Mouse (Mus musculus): ENCODE data around the gene R3hdm2. TPM values are rescaled to one million over a fixed set of nuclear protein-coding genes. Genes with fewer than 3 reads are reported as not detected.

Gene R3hdm2
- polyA plus RNA-seq, 1 experiment from 2014 or later, result 58.8 TPM

- WGBS, result 46% methylated on average over 2 of the region's 2 CpGs
- no peak for ATAC-seq (ENCODE audit: insufficient number of reproducible peaks, insufficient read depth, low FRiP score, low TSS enrichment, low read depth)
- Histone ChIP-seq H3K27ac (peak overlapping the region; percentile 95), H3K9me3 (no peaks in the 10 kb centered on the region), H3K4me1 (peaks cover 18% of the 10 kb centered on the region), H3K4me2 (peak overlapping the region; percentile 66), H3K27me3 (no peaks in the 10 kb centered on the region), H3K9ac (peak overlapping the region; percentile 85), H3K36me3 (peaks cover 6% of the 10 kb centered on the region; the same call in 1 of the 2 replicates), H3K4me3 (peak overlapping the region; percentile 70)
Measured at GRCm38 (mm10) chr10:127381743-127382134, 1.6 kb downstream of the R3hdm2 start.

DNA sequence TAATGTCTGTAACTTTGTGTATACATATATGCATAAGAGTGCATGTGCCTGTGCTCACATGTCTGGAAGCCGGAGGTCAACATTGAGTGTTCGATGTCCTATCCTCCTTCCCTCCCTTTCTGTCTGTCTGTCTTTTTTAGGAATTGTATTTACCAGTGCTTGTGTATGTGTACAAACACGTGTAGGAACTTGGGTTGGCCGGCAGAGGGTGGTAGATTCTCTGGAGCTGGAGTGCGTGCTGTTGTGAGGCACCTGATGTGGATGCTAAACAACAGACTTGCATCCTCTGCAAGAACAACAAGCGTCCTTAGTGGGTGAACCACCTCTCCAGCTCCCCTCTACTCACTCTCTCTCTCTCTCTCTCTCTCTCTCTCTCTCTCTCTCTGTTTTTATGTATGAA lies 11.6 kb downstream of the R3hdm2 start:
- H3K27ac ChIP-seq, result no peak overlapping the region

GRCm38 (mm10) chr10:127404701-127405100 lies 24.6 kb downstream of the R3hdm2 start:
- H3K4me3 ChIP-seq, result no peak overlapping the region
- no peak overlapping the region for H3K9ac ChIP-seq
- H3K36me3 ChIP-seq, result peaks cover 33% of the 10 kb centered on the region
- no peaks in the 10 kb centered on the region for H3K9me3 ChIP-seq
- H3K4me1 ChIP-seq, result no peaks in the 10 kb centered on the region
- no peaks in the 10 kb centered on the region for H3K27me3 ChIP-seq
- WGBS, result 90% methylated on average over 3 of the region's 3 CpGs
- no peak for ATAC-seq (ENCODE audit: insufficient number of reproducible peaks, insufficient read depth, low FRiP score, low TSS enrichment, low read depth)
- H3K27ac ChIP-seq, result no peak overlapping the region
- H3K4me2 ChIP-seq, result no peak overlapping the region

More for the DNA sequence above, 11.6 kb downstream of the R3hdm2 start:
- no peak overlapping the region for H3K9ac ChIP-seq
- WGBS, result 77% methylated on average over 6 of the region's 6 CpGs
- no peaks in the 10 kb centered on the region for H3K27me3 ChIP-seq
- no peak overlapping the region for H3K4me3 ChIP-seq
- H3K9me3 ChIP-seq, result no peaks in the 10 kb centered on the region
- H3K4me1 ChIP-seq, result no peaks in the 10 kb centered on the region
- no peak for ATAC-seq (ENCODE audit: insufficient number of reproducible peaks, insufficient read depth, low FRiP score, low TSS enrichment, low read depth)
- H3K4me2 ChIP-seq, result no peak overlapping the region
- H3K36me3 ChIP-seq, result peaks cover 34% of the 10 kb centered on the region

DNA sequence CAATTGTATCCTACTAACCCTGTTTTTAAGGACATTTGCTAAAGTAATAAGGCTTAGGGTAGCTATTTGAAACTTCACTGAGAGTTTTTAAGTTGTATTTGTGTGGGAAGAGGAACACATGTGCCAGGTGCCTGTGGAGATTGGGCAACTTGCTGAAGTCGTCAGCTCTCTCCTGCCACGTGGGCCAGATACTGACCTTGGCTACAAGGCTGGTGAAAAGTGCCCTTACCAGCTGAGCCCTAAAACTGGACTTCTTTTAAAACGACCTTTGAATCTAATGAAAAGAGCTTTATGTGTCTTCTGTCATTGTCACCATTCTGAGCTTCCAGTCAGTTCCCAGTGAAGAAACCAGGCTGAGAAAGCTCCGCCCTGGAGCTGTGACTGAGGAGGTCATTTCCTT lies 27.3 kb downstream of the R3hdm2 start:
- Histone ChIP-seq H3K4me2 (no peak overlapping the region), H3K27me3 (no peaks in the 10 kb centered on the region), H3K27ac (no peak overlapping the region), H3K9ac (no peak overlapping the region), H3K4me1 (no peaks in the 10 kb centered on the region), H3K9me3 (no peaks in the 10 kb centered on the region), H3K36me3 (peaks cover 7% of the 10 kb centered on the region), H3K4me3 (no peak overlapping the region)
- no peak for ATAC-seq (ENCODE audit: insufficient number of reproducible peaks, insufficient read depth, low FRiP score, low TSS enrichment, low read depth)
- 69% methylated on average over 4 of the region's 4 CpGs for WGBS

GRCm38 (mm10) chr10:127412101-127412500 lies 32.0 kb downstream of the R3hdm2 start:
- WGBS, result 57% methylated on average over 5 of the region's 5 CpGs
- Histone ChIP-seq H3K4me1 (no peaks in the 10 kb centered on the region), H3K36me3 (0 out of 2 replicates have a peak, but pooled peaks cover 3% of the 10 kb centered on the region), H3K27ac (no peak overlapping the region), H3K4me2 (no peak overlapping the region), H3K9me3 (no peaks in the 10 kb centered on the region), H3K9ac (no peak overlapping the region), H3K27me3 (no peaks in the 10 kb centered on the region), H3K4me3 (no peak overlapping the region)
- ATAC-seq (ENCODE audit: insufficient number of reproducible peaks, insufficient read depth, low FRiP score, low TSS enrichment, low read depth), result no peak

DNA sequence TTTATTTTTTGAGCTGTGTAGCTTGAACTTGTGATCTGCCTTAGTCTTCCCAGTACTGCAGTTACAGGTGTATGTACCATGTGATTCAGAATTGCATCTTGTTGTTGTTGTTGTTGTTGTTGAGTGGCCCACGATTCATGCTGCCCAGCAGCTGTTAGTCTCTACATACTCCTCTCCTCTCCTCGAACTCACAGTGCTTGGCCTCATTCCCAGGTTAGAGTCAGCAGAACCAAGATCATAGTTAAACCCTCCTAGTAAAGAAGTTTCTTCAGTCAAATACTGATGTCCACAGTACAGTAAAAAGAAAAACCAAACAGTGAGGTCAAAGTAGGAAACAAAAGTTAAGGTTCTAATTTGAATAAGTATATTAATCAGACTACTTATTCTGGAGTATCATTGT lies 32.6 kb downstream of the R3hdm2 start:
- Histone ChIP-seq H3K4me3 (no peak overlapping the region), H3K9ac (no peak overlapping the region), H3K36me3 (0 out of 2 replicates have a peak, but pooled peaks cover 3% of the 10 kb centered on the region), H3K4me1 (no peaks in the 10 kb centered on the region), H3K27me3 (no peaks in the 10 kb centered on the region), H3K4me2 (no peak overlapping the region), H3K9me3 (no peaks in the 10 kb centered on the region), H3K27ac (no peak overlapping the region)
- WGBS, result 84% methylated on average over 2 of the region's 2 CpGs
- ATAC-seq (ENCODE audit: insufficient number of reproducible peaks, insufficient read depth, low FRiP score, low TSS enrichment, low read depth), result no peak

DNA sequence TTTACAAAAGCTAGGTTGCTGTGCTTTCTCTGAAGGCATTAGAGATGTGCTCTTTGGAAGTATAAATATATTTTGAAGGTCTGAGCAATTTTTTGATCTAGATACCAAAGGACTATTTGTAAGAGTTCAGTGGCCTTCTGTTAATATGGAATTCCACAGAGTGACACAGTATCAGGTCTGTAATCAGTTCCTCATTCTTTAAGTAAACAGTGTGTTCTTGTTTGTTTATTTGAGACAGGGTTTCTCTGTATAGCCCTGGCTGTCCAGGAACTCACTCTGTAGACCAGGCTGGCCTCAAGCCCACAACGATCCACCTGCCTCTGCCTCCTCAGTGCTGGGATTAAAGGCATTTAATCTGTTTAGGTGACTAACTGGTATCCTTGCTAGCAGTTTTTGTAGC lies 33.5 kb downstream of the R3hdm2 start:
- H3K27me3 ChIP-seq, result no peaks in the 10 kb centered on the region
- ATAC-seq (ENCODE audit: insufficient number of reproducible peaks, insufficient read depth, low FRiP score, low TSS enrichment, low read depth), result no peak
- H3K27ac ChIP-seq, result no peak overlapping the region
- 76% methylated on average over 1 of the region's 1 CpGs for WGBS
- no peak overlapping the region for H3K9ac ChIP-seq
- no peaks in the 10 kb centered on the region for H3K9me3 ChIP-seq
- no peak overlapping the region for H3K4me2 ChIP-seq
- H3K4me3 ChIP-seq, result no peak overlapping the region
- 0 out of 2 replicates have a peak, but pooled peaks cover 3% of the 10 kb centered on the region for H3K36me3 ChIP-seq
- no peaks in the 10 kb centered on the region for H3K4me1 ChIP-seq

DNA sequence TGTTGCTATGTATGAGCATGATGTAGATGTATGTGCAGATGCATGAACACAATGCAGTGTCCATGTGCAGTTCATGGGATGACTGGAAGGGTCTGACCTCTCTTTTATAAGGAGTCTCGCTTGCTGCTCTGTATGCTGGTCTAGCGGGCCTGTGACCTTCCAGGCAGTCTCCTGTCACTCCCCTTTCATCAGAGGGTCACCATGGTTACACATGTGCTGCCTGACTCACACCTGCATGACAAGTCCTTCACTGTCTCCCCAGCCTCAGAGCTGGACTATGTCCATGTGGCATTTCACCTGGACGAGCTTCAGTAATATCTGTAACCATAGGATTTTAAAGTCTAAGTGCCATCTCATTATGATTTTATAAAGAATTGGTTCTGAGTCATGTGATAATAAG lies 34.0 kb downstream of the R3hdm2 start:
- no peak for ATAC-seq (ENCODE audit: insufficient number of reproducible peaks, insufficient read depth, low FRiP score, low TSS enrichment, low read depth)
- WGBS, result 78% methylated on average over 3 of the region's 3 CpGs
- Histone ChIP-seq H3K4me1 (peaks cover 5% of the 10 kb centered on the region; the same call in 1 of the 2 replicates), H3K4me2 (no peak overlapping the region), H3K4me3 (no peak overlapping the region), H3K9me3 (no peaks in the 10 kb centered on the region), H3K36me3 (0 out of 2 replicates have a peak, but pooled peaks cover 3% of the 10 kb centered on the region), H3K27ac (no peak overlapping the region), H3K27me3 (no peaks in the 10 kb centered on the region), H3K9ac (no peak overlapping the region)

DNA sequence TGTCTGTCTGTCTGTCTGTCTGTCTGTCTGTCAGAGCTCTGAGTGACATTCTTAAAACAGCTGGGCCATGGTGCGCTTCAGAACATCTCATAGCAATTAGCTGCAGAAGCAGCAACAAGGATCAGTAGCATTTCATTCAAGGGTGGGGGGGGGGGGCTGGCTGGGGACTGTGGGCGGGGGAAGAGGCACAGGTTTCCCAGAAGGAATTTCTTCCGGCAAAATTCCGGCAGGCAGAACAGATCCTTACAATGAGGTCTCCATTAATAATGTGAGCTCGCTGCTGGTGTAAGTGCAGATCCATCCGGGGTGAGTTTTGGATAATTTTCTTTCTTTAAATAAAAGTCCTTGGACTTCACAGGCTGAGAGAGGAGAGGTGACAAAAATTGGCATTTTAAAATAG lies 40.0 kb downstream of the R3hdm2 start:
- Histone ChIP-seq H3K4me2 (no peak overlapping the region), H3K27ac (no peak overlapping the region), H3K9me3 (no peaks in the 10 kb centered on the region), H3K27me3 (no peaks in the 10 kb centered on the region), H3K36me3 (no peaks in the 10 kb centered on the region), H3K9ac (no peak overlapping the region), H3K4me1 (peaks cover 30% of the 10 kb centered on the region), H3K4me3 (no peak overlapping the region)
- ATAC-seq (ENCODE audit: insufficient number of reproducible peaks, insufficient read depth, low FRiP score, low TSS enrichment, low read depth), result no peak
- 4% methylated on average over 6 of the region's 6 CpGs for WGBS

- Histone ChIP-seq H3K4me1 (peaks cover 30% of the 10 kb centered on the region), H3K9ac (no peak overlapping the region), H3K9me3 (no peaks in the 10 kb centered on the region), H3K4me2 (peak overlapping the region; percentile 34), H3K4me3 (no peak overlapping the region), H3K27ac (no peak overlapping the region), H3K27me3 (no peaks in the 10 kb centered on the region), H3K36me3 (no peaks in the 10 kb centered on the region)
- ATAC-seq (ENCODE audit: insufficient number of reproducible peaks, insufficient read depth, low FRiP score, low TSS enrichment, low read depth), result no peak
- 8% methylated on average over 9 of the region's 9 CpGs for WGBS
Measured at GRCm38 (mm10) chr10:127420676-127421353, 40.7 kb downstream of the R3hdm2 start.

DNA sequence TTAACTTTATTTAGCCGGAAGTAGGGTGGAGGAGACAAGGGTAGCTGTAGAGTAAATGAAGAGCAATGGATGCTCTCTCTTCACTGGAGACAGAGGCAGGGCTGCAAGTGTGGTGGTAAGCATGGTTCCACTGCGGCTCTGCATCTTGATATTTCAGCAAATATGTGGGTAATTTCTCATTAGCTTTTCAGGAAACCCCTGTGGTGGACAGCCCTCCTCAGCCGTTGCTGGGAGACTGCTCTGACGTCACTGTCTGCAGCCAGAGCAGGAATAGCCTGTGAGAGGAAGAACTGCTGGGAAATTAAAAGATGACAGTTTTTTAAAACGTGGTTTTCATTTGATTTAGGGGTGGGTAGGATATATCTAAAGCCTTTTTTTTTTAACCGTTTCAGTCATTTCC lies 41.9 kb downstream of the R3hdm2 start:
- WGBS, result 15% methylated on average over 6 of the region's 6 CpGs
- peak overlapping the region; percentile 33 for H3K4me2 ChIP-seq

DNA sequence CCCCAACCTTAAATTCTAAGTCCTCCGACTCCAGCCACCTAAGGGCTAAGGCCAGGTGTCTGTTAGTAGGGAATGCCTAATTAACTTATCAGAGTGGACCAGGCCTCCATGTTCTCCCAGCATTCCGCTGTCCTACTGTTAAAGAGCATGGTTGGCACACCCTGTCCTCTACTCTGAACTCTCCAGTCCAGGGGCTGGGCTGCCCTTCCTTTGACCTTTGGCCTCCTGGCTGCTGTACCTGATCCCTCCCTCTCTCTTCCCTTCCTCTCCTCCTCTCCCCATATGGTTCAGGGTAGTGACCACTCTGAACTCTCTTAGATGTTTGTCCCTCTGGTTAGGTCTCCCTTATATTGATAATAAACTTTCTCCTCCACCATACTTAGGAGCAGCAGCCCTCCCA lies 45.7 kb downstream of the R3hdm2 start:
- H3K27ac ChIP-seq, result no peak overlapping the region
- peaks cover 24% of the 10 kb centered on the region for H3K4me1 ChIP-seq
- no peak overlapping the region for H3K4me3 ChIP-seq
- WGBS, result 76% methylated on average over 2 of the region's 2 CpGs
- no peak overlapping the region for H3K4me2 ChIP-seq
- H3K36me3 ChIP-seq, result peaks cover 10% of the 10 kb centered on the region
- no peak overlapping the region for H3K9ac ChIP-seq
- no peak for ATAC-seq (ENCODE audit: insufficient number of reproducible peaks, insufficient read depth, low FRiP score, low TSS enrichment, low read depth)
- H3K9me3 ChIP-seq, result no peaks in the 10 kb centered on the region
- H3K27me3 ChIP-seq, result no peaks in the 10 kb centered on the region

More for the DNA sequence above, 41.9 kb downstream of the R3hdm2 start:
- Histone ChIP-seq H3K27ac (no peak overlapping the region), H3K36me3 (no peaks in the 10 kb centered on the region), H3K4me1 (peaks cover 37% of the 10 kb centered on the region), H3K9ac (no peak overlapping the region), H3K9me3 (no peaks in the 10 kb centered on the region), H3K27me3 (no peaks in the 10 kb centered on the region), H3K4me3 (no peak overlapping the region)
- ATAC-seq (ENCODE audit: insufficient number of reproducible peaks, insufficient read depth, low FRiP score, low TSS enrichment, low read depth), result no peak

All from embryonic facial prominence, embryonic 13.5 days (tissue).